21 mouse cellular contexts compared by ENCODE assay signal in genomic region chr11:78119898-78120297, GRCm38 (mm10). TPM values are rescaled to one million over a fixed set of nuclear protein-coding genes. Genes with fewer than 3 reads are reported as not detected.
DNase-seq lines count a peak whose midpoint lies in the region; ATAC-seq lines count a peak whose summit lies in the region.
"Had no signal": no experiment of that assay in that cellular context is flagged by ENCODE, and none has a peak within 500 bp of the region (broad histone marks: within the 10 kb centered on the region; RNA-seq: fewer than 3 reads in every experiment).

No protein-coding gene starts in this region.

- 0 out of 2 replicates have a peak overlapping the region, but pooled peaks have one; percentile 24 for H3K27ac ChIP-seq in heart, embryonic 13.5 days (replicated peaks)
- H3K27ac ChIP-seq in heart, embryonic 10.5 days, result no peak overlapping the region
- peak overlapping the region; percentile 36 for H3K27ac ChIP-seq in liver, embryonic 13.5 days
- H3K27ac ChIP-seq: embryonic facial prominence, embryonic 13.5 days; forebrain, embryonic 15.5 days; hindbrain, postnatal 0 days; midbrain, embryonic 10.5 days had no signal

- no peaks in the 10 kb centered on the region for H3K36me3 ChIP-seq in heart, embryonic 13.5 days
- no peaks in the 10 kb centered on the region for H3K36me3 ChIP-seq in heart, embryonic 10.5 days
- H3K36me3 ChIP-seq in liver, embryonic 13.5 days, result no peaks in the 10 kb centered on the region
- H3K36me3 ChIP-seq: forebrain, embryonic 15.5 days had no signal

- no peak overlapping the region for H3K4me3 ChIP-seq in heart, embryonic 13.5 days
- no peak overlapping the region for H3K4me3 ChIP-seq in heart, embryonic 10.5 days
- no peak overlapping the region for H3K4me3 ChIP-seq in liver, embryonic 13.5 days (replicated peaks)
- H3K4me3 ChIP-seq: embryonic facial prominence, embryonic 13.5 days; forebrain, embryonic 15.5 days; midbrain, embryonic 10.5 days had no signal

- H3K27me3 ChIP-seq in heart, embryonic 13.5 days (replicated peaks), result no peaks in the 10 kb centered on the region
- no peaks in the 10 kb centered on the region for H3K27me3 ChIP-seq in heart, embryonic 10.5 days (ENCODE audit: insufficient read depth, poor library complexity, severe bottlenecking)
- H3K27me3 ChIP-seq in liver, embryonic 13.5 days, result no peaks in the 10 kb centered on the region
- H3K27me3 ChIP-seq: CH12.LX; embryonic facial prominence, embryonic 13.5 days; forebrain, embryonic 15.5 days; Patski had no signal

- ATAC-seq in heart, embryonic 13.5 days (ENCODE audit: extremely low read depth, insufficient number of reproducible peaks, low FRiP score, low TSS enrichment), result no peak
- peak; percentile 55 for ATAC-seq in common myeloid progenitor, adult 5-6 weeks (replicated peaks; ENCODE audit: low read depth, poor library complexity, severe bottlenecking)
- ATAC-seq in liver, embryonic 13.5 days (ENCODE audit: low read depth), result no peak
- ATAC-seq in megakaryocyte progenitor cell, adult 5-6 weeks (replicated peaks; ENCODE audit: poor library complexity), result peak; percentile 30; the same call in 1 of the 2 replicates
- ATAC-seq: forebrain, embryonic 15.5 days; hindbrain, postnatal 0 days; intestine, postnatal 0 days had no signal

- H3K4me1 ChIP-seq in heart, embryonic 13.5 days, result peaks cover 72% of the 10 kb centered on the region
- H3K4me1 ChIP-seq in heart, embryonic 10.5 days, result peaks cover 38% of the 10 kb centered on the region
- peaks cover 81% of the 10 kb centered on the region for H3K4me1 ChIP-seq in liver, embryonic 13.5 days (replicated peaks)

- no peaks in the 10 kb centered on the region for H3K9me3 ChIP-seq in heart, embryonic 13.5 days
- no peaks in the 10 kb centered on the region for H3K9me3 ChIP-seq in heart, embryonic 10.5 days
- H3K9me3 ChIP-seq in liver, embryonic 13.5 days (replicated peaks), result no peaks in the 10 kb centered on the region
- H3K9me3 ChIP-seq: embryonic facial prominence, embryonic 13.5 days; forebrain, embryonic 15.5 days; midbrain, embryonic 10.5 days had no signal

- no peak overlapping the region for H3K4me2 ChIP-seq in heart, embryonic 13.5 days
- H3K4me2 ChIP-seq in liver, embryonic 13.5 days, result peak overlapping the region; percentile 33
- H3K4me2 ChIP-seq: embryonic facial prominence, embryonic 13.5 days; forebrain, embryonic 15.5 days had no signal

- no peak overlapping the region for H3K9ac ChIP-seq in heart, embryonic 13.5 days
- peak overlapping the region; percentile 14; the same call in 1 of the 2 replicates for H3K9ac ChIP-seq in liver, embryonic 13.5 days
- H3K9ac ChIP-seq: embryonic facial prominence, embryonic 13.5 days; forebrain, embryonic 15.5 days had no signal

- 52% methylated on average over 8 of the region's 8 CpGs for WGBS in heart, embryonic 13.5 days
- 72% methylated on average over 8 of the region's 8 CpGs for WGBS in heart, embryonic 10.5 days
- WGBS in liver, embryonic 13.5 days (ENCODE audit: insufficient replicate concordance), result 11% methylated on average over 8 of the region's 8 CpGs

- DNase-seq in heart, embryonic 10.5 days (ENCODE audit: low spot score), result no peak
- no peak for DNase-seq in liver, embryonic 13.5 days
- no peak for DNase-seq in Muller cell, postnatal 12 days (ENCODE audit: inconsistent ontology term)
- DNase-seq in layer of hippocampus, postnatal 36 days, result no peak
- no peak for DNase-seq in layer of hippocampus, adult 8-10 months (ENCODE audit: low spot score in 2 of 2)
- DNase-seq: adrenal gland, postnatal 14 days; cerebellum, adult 9-11 months; heart, adult 11 months; heart, postnatal 4 days; lung, postnatal 14 days; right cerebral cortex, adult 18-20 months had no signal

RNA-seq across cellular contexts. Expression of gene Fam222b, which starts 25.4 kb away (rescaled TPM):
- polyA plus RNA-seq in heart, embryonic 13.5 days (2015; fragmentation: Nextera tagmentation; extraction: Ambion mirVana), result 16.5 and 17.7 TPM in 2 replicates
- polyA plus RNA-seq in heart, embryonic 10.5 days (2016; fragmentation: Nextera tagmentation; extraction: Ambion mirVana), result 24.0 and 25.5 TPM in 2 replicates
- total RNA-seq in common myeloid progenitor, adult 5-6 weeks (2017), result 6.5 and 7.2 TPM in 2 replicates
- polyA plus RNA-seq in liver, embryonic 13.5 days (2015; fragmentation: Nextera tagmentation; extraction: Ambion mirVana), result 3.7 and 5.5 TPM in 2 replicates
- total RNA-seq in megakaryocyte progenitor cell, adult 5-6 weeks (2015), result 20.3 and 20.6 TPM in 2 replicates
- 5.7 and 6.0 TPM in 2 replicates for total RNA-seq in megakaryocyte progenitor cell, adult 5-6 weeks (2017)
- 10 to 100 TPM; 29.5 to 33.0 TPM for total RNA-seq in layer of hippocampus, postnatal 36 days (2021)
- 10 to 100 TPM; 27.4 to 30.0 (median 28.1) TPM for total RNA-seq in layer of hippocampus, adult 8-10 months (2022)

RNA-seq across cellular contexts. Expression of gene Eral1, which starts 39.7 kb away (rescaled TPM):
- polyA plus RNA-seq in heart, embryonic 13.5 days (2015; fragmentation: Nextera tagmentation; extraction: Ambion mirVana), result 23.6 and 24.3 TPM in 2 replicates
- 30.7 and 35.6 TPM in 2 replicates for polyA plus RNA-seq in heart, embryonic 10.5 days (2016; fragmentation: Nextera tagmentation; extraction: Ambion mirVana)
- total RNA-seq in common myeloid progenitor, adult 5-6 weeks (2017), result 19.3 and 25.5 TPM in 2 replicates
- polyA plus RNA-seq in liver, embryonic 13.5 days (2015; fragmentation: Nextera tagmentation; extraction: Ambion mirVana), result 19.1 and 20.2 TPM in 2 replicates
- total RNA-seq in megakaryocyte progenitor cell, adult 5-6 weeks (2015), result 22.3 and 23.8 TPM in 2 replicates
- total RNA-seq in megakaryocyte progenitor cell, adult 5-6 weeks (2017), result 25.0 and 26.2 TPM in 2 replicates
- total RNA-seq in layer of hippocampus, postnatal 36 days (2021), result 10 to 100 TPM; 19.8 to 21.2 TPM
- 10 to 100 TPM; 15.8 to 21.7 (median 21.2) TPM for total RNA-seq in layer of hippocampus, adult 8-10 months (2022)

RNA-seq across cellular contexts. Expression of gene Traf4, which starts 45.5 kb away (rescaled TPM):
- 41.2 and 43.0 TPM in 2 replicates for polyA plus RNA-seq in heart, embryonic 13.5 days (2015; fragmentation: Nextera tagmentation; extraction: Ambion mirVana)
- 57.9 and 88.7 TPM in 2 replicates for polyA plus RNA-seq in heart, embryonic 10.5 days (2016; fragmentation: Nextera tagmentation; extraction: Ambion mirVana)
- total RNA-seq in common myeloid progenitor, adult 5-6 weeks (2017), result 6.9 and 10.2 TPM in 2 replicates
- 28.0 and 34.6 TPM in 2 replicates for polyA plus RNA-seq in liver, embryonic 13.5 days (2015; fragmentation: Nextera tagmentation; extraction: Ambion mirVana)
- 4.7 TPM in 2 replicates for total RNA-seq in megakaryocyte progenitor cell, adult 5-6 weeks (2015)
- total RNA-seq in megakaryocyte progenitor cell, adult 5-6 weeks (2017), result 2.5 and 3.2 TPM in 2 replicates
- 10 to 100 TPM; 10.9 to 15.0 TPM for total RNA-seq in layer of hippocampus, postnatal 36 days (2021)
- 10 to 100 TPM in 3 of 4 experiments, 1 to 10 TPM in 1; 9.2 to 11.1 (median 10.4) TPM for total RNA-seq in layer of hippocampus, adult 8-10 months (2022)

RNA-seq across cellular contexts. Expression of gene Nek8, which starts 56.6 kb away (rescaled TPM):
- polyA plus RNA-seq in heart, embryonic 13.5 days (2015; fragmentation: Nextera tagmentation; extraction: Ambion mirVana), result 12.7 and 13.2 TPM in 2 replicates
- polyA plus RNA-seq in heart, embryonic 10.5 days (2016; fragmentation: Nextera tagmentation; extraction: Ambion mirVana), result 15.3 and 16.5 TPM in 2 replicates
- total RNA-seq in common myeloid progenitor, adult 5-6 weeks (2017), result 7.1 and 8.2 TPM in 2 replicates
- polyA plus RNA-seq in liver, embryonic 13.5 days (2015; fragmentation: Nextera tagmentation; extraction: Ambion mirVana), result 8.9 and 9.2 TPM in 2 replicates
- 4.4 and 7.8 TPM in 2 replicates for total RNA-seq in megakaryocyte progenitor cell, adult 5-6 weeks (2015)
- total RNA-seq in megakaryocyte progenitor cell, adult 5-6 weeks (2017), result 3.4 and 6.0 TPM in 2 replicates
- 1 to 10 TPM; 2.4 to 2.5 TPM for total RNA-seq in layer of hippocampus, postnatal 36 days (2021)
- 1 to 10 TPM; 3.0 to 3.5 (median 3.3) TPM for total RNA-seq in layer of hippocampus, adult 8-10 months (2022)

RNA-seq across cellular contexts. Expression of gene Tlcd1, which starts 56.6 kb away (rescaled TPM):
- polyA plus RNA-seq in heart, embryonic 13.5 days (2015; fragmentation: Nextera tagmentation; extraction: Ambion mirVana), result 14.3 and 14.7 TPM in 2 replicates
- 16.9 and 18.7 TPM in 2 replicates for polyA plus RNA-seq in heart, embryonic 10.5 days (2016; fragmentation: Nextera tagmentation; extraction: Ambion mirVana)
- 7.9 and 8.1 TPM in 2 replicates for total RNA-seq in common myeloid progenitor, adult 5-6 weeks (2017)
- 50.3 and 54.3 TPM in 2 replicates for polyA plus RNA-seq in liver, embryonic 13.5 days (2015; fragmentation: Nextera tagmentation; extraction: Ambion mirVana)
- 4.0 and 6.3 TPM in 2 replicates for total RNA-seq in megakaryocyte progenitor cell, adult 5-6 weeks (2015)
- total RNA-seq in megakaryocyte progenitor cell, adult 5-6 weeks (2017), result 3.5 TPM in 2 replicates
- 10 to 100 TPM; 22.3 to 24.0 TPM for total RNA-seq in layer of hippocampus, postnatal 36 days (2021)
- total RNA-seq in layer of hippocampus, adult 8-10 months (2022), result 10 to 100 TPM; 16.6 to 24.8 (median 23.8) TPM

Comparison
In these comparisons a context has a peak if more than half of its experiments do, and no peak if none do; other contexts are left out.
1. ATAC-seq: peak in common myeloid progenitor, adult 5-6 weeks (single experiment) and megakaryocyte progenitor cell, adult 5-6 weeks (single experiment); none in heart, embryonic 13.5 days (single experiment) and liver, embryonic 13.5 days (single experiment).